In the genomic region with DNA sequence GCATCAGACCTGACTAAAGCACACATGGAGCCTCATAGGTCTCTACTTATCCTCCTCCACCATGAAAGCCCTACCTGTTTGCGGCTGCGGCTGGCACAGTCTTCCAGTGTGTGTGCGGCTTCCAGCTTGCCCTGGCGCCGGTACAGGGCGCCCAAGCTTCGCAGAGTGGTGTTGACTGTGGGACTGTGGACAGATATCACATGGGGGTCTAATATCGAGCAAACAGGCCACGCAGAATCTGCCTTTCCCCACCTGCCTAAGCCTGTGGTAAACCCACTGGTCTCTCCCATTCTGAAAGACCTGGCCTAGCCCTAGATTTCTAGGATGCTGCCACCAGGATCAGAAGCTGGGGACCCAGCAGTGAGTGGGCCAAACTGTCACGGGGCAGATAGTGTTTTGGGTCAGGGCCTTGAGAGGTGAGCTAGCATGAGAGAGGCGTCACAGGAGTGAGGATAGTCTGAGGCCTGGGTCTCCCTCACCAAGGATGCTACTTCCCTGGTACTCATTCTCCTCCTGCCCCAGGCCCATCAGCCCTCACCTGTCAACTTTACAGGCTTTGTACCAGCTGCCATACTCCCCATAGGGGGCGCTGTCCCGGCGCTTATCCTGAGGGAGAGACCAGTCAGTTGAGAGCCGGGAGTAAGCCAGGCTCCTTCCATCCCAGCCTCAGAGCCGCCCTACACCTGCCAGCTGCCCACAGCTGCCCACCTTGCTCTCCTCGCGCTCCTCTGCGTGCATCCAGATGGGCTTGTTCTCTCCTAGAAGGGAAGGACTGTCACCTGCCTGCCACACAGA, we compare ENCODE assay signal across 10 mouse cellular contexts. TPM values are rescaled to one million over a fixed set of nuclear protein-coding genes. Genes with fewer than 3 reads are reported as not detected.
DNase-seq lines count a peak whose midpoint lies in the region; ATAC-seq and TF ChIP-seq lines count a peak whose summit lies in the region.
"Had no signal": no experiment of that assay in that cellular context is flagged by ENCODE, and none has a peak within 500 bp of the region (broad histone marks: within the 10 kb centered on the region; RNA-seq: fewer than 3 reads in every experiment).

No protein-coding gene starts in this region.

- peak in 1 of 2 experiments; percentile 56; a peak in 2 of 4 replicates for TF ChIP-seq CTCF in CH12.LX (conservative IDR thresholded peaks at IDR 0.05 in 1 of 2, IDR thresholded peaks at IDR 0.05 in 1 of 2; ENCODE audit: low read depth in 2 of 2, low read length in 2 of 2)
- TF ChIP-seq CTCF in kidney, postnatal 0 days (IDR thresholded peaks at IDR 0.05; ENCODE audit: low read depth), result peak; percentile 58

- dilution Hi-C loops in CH12.LX (cut with MboI; ENCODE audit: extremely low pct_ligation_motif_present, extremely low pct_unique_long_range_greater_than_20kb, low sequenced_read_pairs), result no loop called here

- no peak for TF ChIP-seq EP300 in CH12.LX (IDR thresholded peaks at IDR 0.05; ENCODE audit: low read length)

- H3K4me1 ChIP-seq in kidney, embryonic 15.5 days, result peaks cover 38% of the 10 kb centered on the region
- peaks cover 6 to 19% of the 10 kb centered on the region in 2 experiments; a peak in 3 of 4 replicates for H3K4me1 ChIP-seq in CH12.LX (ENCODE audit: control insufficient read depth in 1 of 2, insufficient read depth in 2 of 2)
- H3K4me1 ChIP-seq in kidney, postnatal 0 days (replicated peaks; ENCODE audit: insufficient read depth, low read length), result peaks cover 10% of the 10 kb centered on the region

- TF ChIP-seq POLR2A in CH12.LX (IDR thresholded peaks at IDR 0.05; ENCODE audit: low read depth, low read length), result no peak

- H3K27ac ChIP-seq in kidney, embryonic 15.5 days, result peak overlapping the region; percentile 86
- H3K27ac ChIP-seq in CH12.LX (ENCODE audit: insufficient read depth, low read depth), result no peak overlapping the region
- H3K27ac ChIP-seq in kidney, postnatal 0 days, result peak overlapping the region; percentile 74
- H3K27ac ChIP-seq: neural tube, embryonic 12.5 days had no signal

- no peaks in the 10 kb centered on the region for H3K27me3 ChIP-seq in kidney, embryonic 15.5 days
- H3K27me3 ChIP-seq in CH12.LX (replicated peaks), result no peaks in the 10 kb centered on the region
- H3K27me3 ChIP-seq in kidney, postnatal 0 days (ENCODE audit: insufficient read depth, low read length), result no peaks in the 10 kb centered on the region
- H3K27me3 ChIP-seq: neural tube, embryonic 12.5 days had no signal

- H3K79me2 ChIP-seq in CH12.LX (replicated peaks; ENCODE audit: control insufficient read depth, extremely low read depth, insufficient read depth, poor library complexity, severe bottlenecking), result peaks cover 5% of the 10 kb centered on the region; the same call in 1 of the 2 replicates

- H3K9ac ChIP-seq in kidney, embryonic 15.5 days, result no peak overlapping the region
- H3K9ac ChIP-seq in CH12.LX (ENCODE audit: insufficient read depth, low read depth), result no peak overlapping the region
- no peak overlapping the region for H3K9ac ChIP-seq in kidney, postnatal 0 days (ENCODE audit: low read depth, low read length)
- H3K9ac ChIP-seq: neural tube, embryonic 12.5 days had no signal

- in situ Hi-C loops in CH12.LX (cut with MboI; ENCODE audit: low pct_ligation_motif_present, low pct_unique_long_range_greater_than_20kb, low sequenced_read_pairs), result no loop called here

- no peak overlapping the region for H3K4me3 ChIP-seq in kidney, embryonic 15.5 days (replicated peaks)
- H3K4me3 ChIP-seq in CH12.LX (replicated peaks in 1 of 3; ENCODE audit: low read depth in 2 of 3, low read length in 2 of 3, poor library complexity in 1 of 3), result no peak overlapping the region
- no peak overlapping the region for H3K4me3 ChIP-seq in kidney, postnatal 0 days (replicated peaks; ENCODE audit: low read depth, low read length)
- H3K4me3 ChIP-seq: neural tube, embryonic 12.5 days had no signal

- no peak overlapping the region for H3K4me2 ChIP-seq in kidney, embryonic 15.5 days
- no peak overlapping the region for H3K4me2 ChIP-seq in CH12.LX (ENCODE audit: insufficient read depth, low read depth, poor library complexity, severe bottlenecking)
- no peak overlapping the region for H3K4me2 ChIP-seq in kidney, postnatal 0 days (ENCODE audit: low read length)
- H3K4me2 ChIP-seq: neural tube, embryonic 12.5 days had no signal

- no peak for ATAC-seq in kidney, embryonic 15.5 days (replicated peaks; ENCODE audit: low FRiP score)
- ATAC-seq in kidney, postnatal 0 days (replicated peaks; ENCODE audit: low FRiP score, low read depth), result no peak
- no peak for ATAC-seq in granulocyte monocyte progenitor cell, adult 5-6 weeks (replicated peaks; ENCODE audit: poor library complexity, severe bottlenecking)

- no peaks in the 10 kb centered on the region for H3K9me3 ChIP-seq in kidney, embryonic 15.5 days (replicated peaks)
- H3K9me3 ChIP-seq in CH12.LX (replicated peaks; ENCODE audit: low read length), result no peaks in the 10 kb centered on the region
- H3K9me3 ChIP-seq in kidney, postnatal 0 days (replicated peaks; ENCODE audit: low read length), result no peaks in the 10 kb centered on the region
- H3K9me3 ChIP-seq: neural tube, embryonic 12.5 days had no signal

- peaks cover 57% of the 10 kb centered on the region for H3K36me3 ChIP-seq in kidney, embryonic 15.5 days
- peaks cover 21 to 66% of the 10 kb centered on the region in 2 experiments for H3K36me3 ChIP-seq in CH12.LX (replicated peaks in 1 of 2; ENCODE audit: control insufficient read depth in 1 of 2, insufficient read depth in 1 of 2, low read length in 1 of 2)
- peaks cover 26% of the 10 kb centered on the region for H3K36me3 ChIP-seq in kidney, postnatal 0 days (ENCODE audit: insufficient read depth, low read length)

- TF ChIP-seq RAD21 in CH12.LX (IDR thresholded peaks at IDR 0.05; ENCODE audit: low read depth, low read length), result no peak; the same call in 1 of the 2 replicates

- WGBS in kidney, embryonic 15.5 days, result 76% methylated on average over 19 of the region's 19 CpGs
- 76% methylated on average over 19 of the region's 19 CpGs for WGBS in kidney, postnatal 0 days

- DNase-seq in adrenal gland, adult (ENCODE audit: inconsistent age in 2 of 2, low spot score in 1 of 2), result peak; percentile 14 to 63
- no peak for DNase-seq in adrenal gland, adult 2 months
- no peak for DNase-seq in kidney, adult 11 months
- DNase-seq in CH12.LX (ENCODE audit: extremely low read depth), result peak; percentile 38
- DNase-seq in kidney, postnatal 0 days (ENCODE audit: low spot score), result no peak
- no peak for DNase-seq in right cerebral cortex, postnatal 36 days (ENCODE audit: low spot score in 2 of 2)
- DNase-seq: gastrocnemius, postnatal 25 days had no signal

RNA-seq across cellular contexts. Expression of a gene that starts 3.0 kb away (rescaled TPM):
- 100 to 1,000 TPM; 166 to 194 TPM for total RNA-seq in adrenal gland, adult 2 months (2021)
- polyA plus RNA-seq in adrenal gland, adult 2 months (2012; rRNA removed), result 335 and 337 TPM in 2 replicates
- 268 and 290 TPM in 2 replicates for polyA plus RNA-seq in kidney, embryonic 15.5 days (2015; fragmentation: Nextera tagmentation; extraction: Ambion mirVana)
- total RNA-seq in CH12.LX (2012; rRNA removed) (78.4 and 90.6 TPM in 2 replicates), CH12.LX (2014; rRNA removed) (76.3 and 88.3 TPM in 2 replicates)
- polyA plus RNA-seq in CH12.LX (2012; ENCODE audit: insufficient read length, low read depth), result 80.5 and 87.1 TPM in 2 replicates
- 270 and 284 TPM in 2 replicates for polyA plus RNA-seq in kidney, postnatal 0 days (2015; fragmentation: Nextera tagmentation; extraction: Ambion mirVana)
- total RNA-seq in granulocyte monocyte progenitor cell, adult 5-6 weeks (2014; fragmentation: Nextera tagmentation), result 99.2 and 105 TPM in 2 replicates
- 100 and 101 TPM in 2 replicates for total RNA-seq in granulocyte monocyte progenitor cell, adult 5-6 weeks (2017)

RNA-seq across cellular contexts. Expression of a gene that starts 8.5 kb away (rescaled TPM):
- 10 to 100 TPM; 44.2 to 48.1 TPM for total RNA-seq in adrenal gland, adult 2 months (2021)
- 95.3 and 101 TPM in 2 replicates for polyA plus RNA-seq in adrenal gland, adult 2 months (2012; rRNA removed)
- polyA plus RNA-seq in kidney, embryonic 15.5 days (2015; fragmentation: Nextera tagmentation; extraction: Ambion mirVana), result 27.5 and 27.8 TPM in 2 replicates
- total RNA-seq in CH12.LX (2012; rRNA removed) (7.9 and 9.5 TPM in 2 replicates), CH12.LX (2014; rRNA removed) (4.8 and 5.9 TPM in 2 replicates)
- polyA plus RNA-seq in CH12.LX (2012; ENCODE audit: insufficient read length, low read depth), result 9.5 and 12.0 TPM in 2 replicates
- polyA plus RNA-seq in kidney, postnatal 0 days (2015; fragmentation: Nextera tagmentation; extraction: Ambion mirVana), result 18.1 and 20.2 TPM in 2 replicates
- 6.1 and 10.9 TPM in 2 replicates for total RNA-seq in granulocyte monocyte progenitor cell, adult 5-6 weeks (2014; fragmentation: Nextera tagmentation)
- 3.0 and 3.9 TPM in 2 replicates for total RNA-seq in granulocyte monocyte progenitor cell, adult 5-6 weeks (2017)

RNA-seq across cellular contexts. Expression of a gene that starts 11.5 kb away (rescaled TPM):
- total RNA-seq in adrenal gland, adult 2 months (2021), result 1 to 10 TPM; 1.2 to 2.4 TPM
- 7.1 and 13.2 TPM in 2 replicates for polyA plus RNA-seq in adrenal gland, adult 2 months (2012; rRNA removed)
- polyA plus RNA-seq in kidney, embryonic 15.5 days (2015; fragmentation: Nextera tagmentation; extraction: Ambion mirVana), result 13.3 and 15.1 TPM in 2 replicates
- 0.55 and 0.72 TPM in 2 replicates for total RNA-seq in CH12.LX (2012; rRNA removed)
- total RNA-seq in CH12.LX (2014; rRNA removed), result 0.23 TPM in 1 of 2 replicates, not detected in the other
- polyA plus RNA-seq in CH12.LX (2012; ENCODE audit: insufficient read length, low read depth), result 1.7 and 2.2 TPM in 2 replicates
- 4.2 and 4.7 TPM in 2 replicates for polyA plus RNA-seq in kidney, postnatal 0 days (2015; fragmentation: Nextera tagmentation; extraction: Ambion mirVana)
- total RNA-seq in granulocyte monocyte progenitor cell, adult 5-6 weeks (2014; fragmentation: Nextera tagmentation), result not detected in 2 replicates
- not detected in 2 replicates for total RNA-seq in granulocyte monocyte progenitor cell, adult 5-6 weeks (2017)
- total RNA-seq: gastrocnemius, postnatal 25 days had no signal

RNA-seq across cellular contexts. Expression of a gene that starts 21.5 kb away (rescaled TPM):
- total RNA-seq in adrenal gland, adult 2 months (2021), result 10 to 100 TPM; 69.5 to 82.3 TPM
- polyA plus RNA-seq in adrenal gland, adult 2 months (2012; rRNA removed), result 135 and 147 TPM in 2 replicates
- polyA plus RNA-seq in kidney, embryonic 15.5 days (2015; fragmentation: Nextera tagmentation; extraction: Ambion mirVana), result 99.8 and 101 TPM in 2 replicates
- total RNA-seq in CH12.LX (2012; rRNA removed) (62.6 and 65.0 TPM in 2 replicates), CH12.LX (2014; rRNA removed) (63.6 and 72.4 TPM in 2 replicates)
- polyA plus RNA-seq in CH12.LX (2012; ENCODE audit: insufficient read length, low read depth), result 33.1 and 39.0 TPM in 2 replicates
- polyA plus RNA-seq in kidney, postnatal 0 days (2015; fragmentation: Nextera tagmentation; extraction: Ambion mirVana), result 129 and 132 TPM in 2 replicates
- total RNA-seq in granulocyte monocyte progenitor cell, adult 5-6 weeks (2014; fragmentation: Nextera tagmentation), result 37.3 and 51.9 TPM in 2 replicates
- total RNA-seq in granulocyte monocyte progenitor cell, adult 5-6 weeks (2017), result 14.6 and 17.2 TPM in 2 replicates

RNA-seq across cellular contexts. Expression of a gene that starts 24.5 kb away (rescaled TPM):
- 1 to 10 TPM; 1.2 to 2.9 TPM for total RNA-seq in adrenal gland, adult 2 months (2021)
- 4.8 and 5.0 TPM in 2 replicates for polyA plus RNA-seq in adrenal gland, adult 2 months (2012; rRNA removed)
- polyA plus RNA-seq in kidney, embryonic 15.5 days (2015; fragmentation: Nextera tagmentation; extraction: Ambion mirVana), result 1.3 and 1.8 TPM in 2 replicates
- total RNA-seq in CH12.LX (2012; rRNA removed) (not detected in 2 replicates), CH12.LX (2014; rRNA removed) (not detected in 2 replicates)
- not detected in 2 replicates for polyA plus RNA-seq in CH12.LX (2012; ENCODE audit: insufficient read length, low read depth)
- 1.4 and 2.1 TPM in 2 replicates for polyA plus RNA-seq in kidney, postnatal 0 days (2015; fragmentation: Nextera tagmentation; extraction: Ambion mirVana)
- 5.1 TPM in 1 of 2 replicates, not detected in the other for total RNA-seq in granulocyte monocyte progenitor cell, adult 5-6 weeks (2014; fragmentation: Nextera tagmentation)
- total RNA-seq in granulocyte monocyte progenitor cell, adult 5-6 weeks (2017), result 0.62 TPM in 1 of 2 replicates, not detected in the other
- total RNA-seq: gastrocnemius, postnatal 25 days had no signal

Comparison
In these comparisons a context has a peak if more than half of its experiments do, and no peak if none do; other contexts are left out.
1. DNase-seq: peak in adrenal gland, adult (2 of 2) and CH12.LX (single experiment); none in adrenal gland, adult 2 months (single experiment), kidney, adult 11 months (single experiment), kidney, postnatal 0 days (single experiment) and right cerebral cortex, postnatal 36 days (0 of 2).